Mouse (Mus musculus) lung, postnatal 0 days (tissue): Measurements from ENCODE around the gene Itsn2. TPM values are rescaled to one million over a fixed set of nuclear protein-coding genes. Genes with fewer than 3 reads are reported as not detected.

ENCODE experiments used
- ATAC-seq: fragments of 200-750 bp; cut with Nextera tagmentation; 2 replicates; pipeline ENCODE4 v1.8.0; 2017; ENCODE audit warnings: moderate library complexity
- DNase-seq: peaks from one replicate; pipeline ENCODE4 v3.0.0-alpha.2; 2016; ENCODE audit warnings: low spot score
- H3K27ac ChIP-seq: fragments of 300-500 bp; sonication (generic); 2 replicates; pipeline ENCODE4 v1.5.1; 2014; ENCODE audit warnings: antibody characterized with exemption, mild to moderate bottlenecking, low read length, mixed read lengths
- H3K27me3 ChIP-seq: fragments of 300-500 bp; sonication (generic); replicated peaks from 2 replicates; pipeline ENCODE4 v1.6.1; 2014; ENCODE audit warnings: low read length, mixed read lengths; ENCODE audit not compliant: insufficient read depth
- H3K36me3 ChIP-seq: fragments of 300-500 bp; sonication (generic); 2 replicates; pipeline ENCODE4 v1.6.1; 2014; ENCODE audit warnings: low read length, mixed read lengths; ENCODE audit not compliant: insufficient read depth
- H3K4me1 ChIP-seq: fragments of 300-500 bp; sonication (generic); 2 replicates; pipeline ENCODE4 v1.6.1; 2014; ENCODE audit warnings: antibody characterized with exemption, low read depth, low read length, mixed read lengths; ENCODE audit not compliant: insufficient read depth
- H3K4me2 ChIP-seq: fragments of 300-500 bp; sonication (generic); replicated peaks from 2 replicates; pipeline ENCODE4 v1.6.1; 2014; ENCODE audit warnings: low read depth, mild to moderate bottlenecking, low read length, moderate library complexity, mixed read lengths
- H3K4me3 ChIP-seq: fragments of 300-500 bp; sonication (generic); 2 replicates; pipeline ENCODE4 v1.5.1; 2014; ENCODE audit warnings: low read depth, low read length
- H3K9ac ChIP-seq: fragments of 300-500 bp; sonication (generic); replicated peaks from 2 replicates; pipeline ENCODE4 v1.6.1; 2014; ENCODE audit warnings: low read depth, mild to moderate bottlenecking
- H3K9me3 ChIP-seq: fragments of 300-500 bp; sonication (generic); 2 replicates; pipeline ENCODE4 v1.6.1; 2016; ENCODE audit warnings: low read length, mixed read lengths
- CTCF ChIP-seq: IDR thresholded peaks from 2 replicates; pipeline ENCODE4 v1.5.1; 2016; ENCODE audit warnings: antibody characterized with exemption, mild to moderate bottlenecking
- EP300 ChIP-seq: IDR thresholded peaks from 2 replicates; pipeline ENCODE4 v1.6.1; 2016; ENCODE audit warnings: antibody characterized with exemption, mild to moderate bottlenecking, control low read depth
- WGBS: fragments of 180-500 bp; shearing (Covaris S2); extraction: QIAGEN DNeasy Blood & Tissue Kit; methylation state at CpG from one replicate; pipeline ENCODE4 v1.1.7; 2014; 5-methylcytosine and 5-hydroxymethylcytosine counted together
- polyA plus RNA-seq: library from polyadenylated mRNA; unstranded; fragments of >200 nt; fragmentation: Nextera tagmentation; extraction: Ambion mirVana; gene quantifications from 2 replicates; pipeline ENCODE4 v1.2.1, GENCODE M21; 2015

The Itsn2 gene
- polyA plus RNA-seq, 1 experiment from 2014 or later, result 37.1 TPM

GRCm38 (mm10) chr12:4574065-4574464, 18.4 kb upstream of the Itsn2 start:
- Histone ChIP-seq H3K4me2 (no peak overlapping the region), H3K4me1 (no peaks in the 10 kb centered on the region), H3K9me3 (no peaks in the 10 kb centered on the region), H3K36me3 (no peaks in the 10 kb centered on the region), H3K27me3 (no peaks in the 10 kb centered on the region), H3K27ac (no peak overlapping the region), H3K9ac (no peak overlapping the region), H3K4me3 (no peak overlapping the region)
- DNase-seq, result no peak
- TF ChIP-seq EP300, result no peak
- TF ChIP-seq CTCF, result no peak
- 80% methylated on average over 4 of the region's 4 CpGs for WGBS
- ATAC-seq, result no peak

GRCm38 (mm10) chr12:4582326-4582725, 10.1 kb upstream of the Itsn2 start:
- ATAC-seq (no peak), DNase-seq (no peak)
- H3K9ac ChIP-seq, result no peak overlapping the region
- H3K4me1 ChIP-seq, result no peaks in the 10 kb centered on the region
- TF ChIP-seq CTCF, result no peak
- TF ChIP-seq EP300, result no peak
- H3K36me3 ChIP-seq, result no peaks in the 10 kb centered on the region
- H3K27me3 ChIP-seq, result no peaks in the 10 kb centered on the region
- H3K9me3 ChIP-seq, result no peaks in the 10 kb centered on the region
- H3K4me2 ChIP-seq, result no peak overlapping the region
- H3K4me3 ChIP-seq, result no peak overlapping the region
- no peak overlapping the region for H3K27ac ChIP-seq

- Histone ChIP-seq H3K4me3 (no peak overlapping the region), H3K4me2 (no peak overlapping the region), H3K27ac (no peak overlapping the region), H3K9ac (no peak overlapping the region), H3K36me3 (no peaks in the 10 kb centered on the region), H3K9me3 (no peaks in the 10 kb centered on the region), H3K4me1 (no peaks in the 10 kb centered on the region), H3K27me3 (no peaks in the 10 kb centered on the region)
- DNase-seq, result no peak
- no peak for TF ChIP-seq CTCF
- TF ChIP-seq EP300, result no peak
- 80% methylated on average over 2 of the region's 2 CpGs for WGBS
- ATAC-seq, result no peak
These were observed 4.6 kb upstream of the Itsn2 start for GRCm38 (mm10) chr12:4587846-4588245.

GRCm38 (mm10) chr12:4588603-4589002, 3.8 kb upstream of the Itsn2 start:
- no peak overlapping the region for H3K4me3 ChIP-seq
- ATAC-seq, result peak; percentile 59
- no peak overlapping the region for H3K4me2 ChIP-seq
- H3K9me3 ChIP-seq, result no peaks in the 10 kb centered on the region
- no peaks in the 10 kb centered on the region for H3K36me3 ChIP-seq
- no peak; the same call in 1 of the 2 replicates for TF ChIP-seq EP300
- TF ChIP-seq CTCF, result no peak
- peaks cover 2% of the 10 kb centered on the region; the same call in 1 of the 2 replicates for H3K4me1 ChIP-seq
- WGBS, result 41% methylated on average over 3 of the region's 3 CpGs
- DNase-seq, result peak; percentile 80
- no peak overlapping the region for H3K9ac ChIP-seq
- H3K27me3 ChIP-seq, result no peaks in the 10 kb centered on the region
- no peak overlapping the region for H3K27ac ChIP-seq

- 47% methylated on average over 6 of the region's 6 CpGs for WGBS
- no peak for ATAC-seq
- H3K9ac ChIP-seq, result no peak overlapping the region; the same call in 1 of the 2 replicates
These were observed 413 bp upstream of the Itsn2 start for GRCm38 (mm10) chr12:4592025-4592424.

GRCm38 (mm10) chr12:4593166-4593929, 910 bp downstream of the Itsn2 start:
- TF ChIP-seq EP300, result no peak
- no peak for TF ChIP-seq CTCF
- ATAC-seq (peak; percentile 86), DNase-seq (peak; percentile 66)
- H3K27me3 ChIP-seq, result no peaks in the 10 kb centered on the region
- peak overlapping the region; percentile 77 for H3K4me2 ChIP-seq
- H3K27ac ChIP-seq, result peak overlapping the region; percentile 97
- no peaks in the 10 kb centered on the region for H3K9me3 ChIP-seq
- H3K9ac ChIP-seq, result peak overlapping the region; percentile 96
- H3K4me3 ChIP-seq, result peak overlapping the region; percentile 99
- peaks cover 8% of the 10 kb centered on the region; the same call in 1 of the 2 replicates for H3K4me1 ChIP-seq
- H3K36me3 ChIP-seq, result no peaks in the 10 kb centered on the region
- under 1% methylated on average over 37 of the region's 80 CpGs for WGBS

More at GRCm38 (mm10) chr12:4592025-4592424, 413 bp upstream of the Itsn2 start:
- Histone ChIP-seq H3K4me2 (peak overlapping the region; percentile 77), H3K27ac (0 out of 2 replicates have a peak overlapping the region, but pooled peaks have one; percentile 97), H3K4me3 (no peak overlapping the region), H3K9me3 (no peaks in the 10 kb centered on the region), H3K4me1 (peaks cover 8% of the 10 kb centered on the region; the same call in 1 of the 2 replicates), H3K27me3 (no peaks in the 10 kb centered on the region), H3K36me3 (no peaks in the 10 kb centered on the region)
- no peak for DNase-seq
- no peak for TF ChIP-seq EP300
- TF ChIP-seq CTCF, result peak; percentile 31; the same call in 1 of the 2 replicates
